12 mouse cellular contexts compared by ENCODE assay signal in genomic region chr7:78576169-78576568, GRCm38 (mm10).
DNase-seq lines count a peak whose midpoint lies in the region; ATAC-seq and TF ChIP-seq lines count a peak whose summit lies in the region.
"Had no signal": no experiment of that assay in that cellular context is flagged by ENCODE, and none has a peak within 500 bp of the region (broad histone marks: within the 10 kb centered on the region; RNA-seq: fewer than 3 reads in every experiment).

No protein-coding gene starts in this region.

- no peaks in the 10 kb centered on the region for H3K36me3 ChIP-seq in neural tube, embryonic 11.5 days (ENCODE audit: control insufficient read depth, insufficient read depth, low read length)
- no peaks in the 10 kb centered on the region for H3K36me3 ChIP-seq in limb, embryonic 14.5 days (ENCODE audit: control insufficient read depth, insufficient read depth, low read length)

- DNase-seq in cerebellum, adult 18-20 months: peak; percentile 30 to 44
- DNase-seq in cerebellum, adult 11 months: no peak
- no peak for DNase-seq in neural tube, embryonic 11.5 days (ENCODE audit: low spot score)
- no peak for DNase-seq in neural tube, embryonic 10.5 days (ENCODE audit: extremely low spot score, low spot score)
- DNase-seq in limb, embryonic 14.5 days (ENCODE audit: low spot score): no peak
- DNase-seq in ovary, postnatal 10 days (ENCODE audit: low spot score): no peak
- DNase-seq in spleen, adult 12 weeks (ENCODE audit: low spot score): no peak
- no peak for DNase-seq in lung, adult 2 months
- DNase-seq: gastrocnemius, postnatal 10 days; kidney, postnatal 10 days; thymus, postnatal 36 days had no signal

- H3K4me1 ChIP-seq in neural tube, embryonic 11.5 days (ENCODE audit: control insufficient read depth, insufficient read depth, low read length): 0 out of 2 replicates have a peak, but pooled peaks cover 5% of the 10 kb centered on the region
- H3K4me1 ChIP-seq in limb, embryonic 14.5 days (ENCODE audit: control insufficient read depth, insufficient read depth, low read length): 0 out of 2 replicates have a peak, but pooled peaks cover 3% of the 10 kb centered on the region
- peaks cover 4% of the 10 kb centered on the region for H3K4me1 ChIP-seq in lung, adult 2 months (ENCODE audit: control insufficient read depth, insufficient read depth, low read length)

- 23% methylated on average over 5 of the region's 5 CpGs for WGBS in neural tube, embryonic 11.5 days
- WGBS in limb, embryonic 14.5 days: 26% methylated on average over 5 of the region's 5 CpGs
- 13% methylated on average over 5 of the region's 5 CpGs for WGBS in lung, adult 2 months

- ATAC-seq in neural tube, embryonic 11.5 days (ENCODE audit: insufficient read depth, low FRiP score, low TSS enrichment): no peak
- no peak for ATAC-seq in limb, embryonic 14.5 days (ENCODE audit: low FRiP score, low read depth)
- ATAC-seq: Patski had no signal

- TF ChIP-seq POLR2A in limb, embryonic 14.5 days (IDR thresholded peaks at IDR 0.05; ENCODE audit: borderline replicate concordance, extremely low read depth, insufficient read depth, insufficient read length): no peak
- no peak for TF ChIP-seq POLR2A in lung, adult 2 months (IDR thresholded peaks at IDR 0.05; ENCODE audit: borderline replicate concordance, extremely low read depth, low read depth, low read length)

- no peak overlapping the region for H3K27ac ChIP-seq in neural tube, embryonic 11.5 days (ENCODE audit: low read depth, low read length)
- no peak overlapping the region for H3K27ac ChIP-seq in limb, embryonic 14.5 days (replicated peaks; ENCODE audit: low read depth, low read length)

- TF ChIP-seq CTCF in lung, adult 2 months (IDR thresholded peaks at IDR 0.05; ENCODE audit: insufficient read depth, low read length): no peak

- H3K4me3 ChIP-seq in neural tube, embryonic 11.5 days (ENCODE audit: low read depth, low read length): peak overlapping the region; percentile 57
- H3K4me3 ChIP-seq in limb, embryonic 14.5 days (replicated peaks; ENCODE audit: low read length): 0 out of 2 replicates have a peak overlapping the region, but pooled peaks have one; percentile 44
- no peak overlapping the region for H3K4me3 ChIP-seq in lung, adult 2 months (replicated peaks; ENCODE audit: extremely low read depth, low read depth, low read length)

- peak overlapping the region; percentile 87 for H3K4me2 ChIP-seq in neural tube, embryonic 11.5 days (ENCODE audit: low read depth)
- 0 out of 2 replicates have a peak overlapping the region, but pooled peaks have one; percentile 81 for H3K4me2 ChIP-seq in limb, embryonic 14.5 days (replicated peaks; ENCODE audit: low read depth, low read length, severe bottlenecking)

- H3K9ac ChIP-seq in neural tube, embryonic 11.5 days (ENCODE audit: low read length): peak overlapping the region; percentile 8; the same call in 1 of the 2 replicates
- no peak overlapping the region for H3K9ac ChIP-seq in limb, embryonic 14.5 days (ENCODE audit: low read depth, low read length, severe bottlenecking)

- peaks cover 11% of the 10 kb centered on the region for H3K27me3 ChIP-seq in neural tube, embryonic 11.5 days (ENCODE audit: control insufficient read depth, insufficient read depth, low read length)
- peaks cover 74% of the 10 kb centered on the region for H3K27me3 ChIP-seq in limb, embryonic 14.5 days (ENCODE audit: control insufficient read depth, insufficient read depth, low read length)

- H3K9me3 ChIP-seq in neural tube, embryonic 11.5 days (ENCODE audit: control insufficient read depth, low read length): no peaks in the 10 kb centered on the region
- H3K9me3 ChIP-seq in limb, embryonic 14.5 days (ENCODE audit: control insufficient read depth, low read length): no peaks in the 10 kb centered on the region

Comparison
In these comparisons a context has a peak if more than half of its experiments do, and no peak if none do; other contexts are left out.
1. DNase-seq: peak in cerebellum, adult 18-20 months (2 of 2); none in cerebellum, adult 11 months (single experiment), neural tube, embryonic 11.5 days (single experiment), neural tube, embryonic 10.5 days (single experiment), limb, embryonic 14.5 days (single experiment), ovary, postnatal 10 days (single experiment), spleen, adult 12 weeks (single experiment) and lung, adult 2 months (single experiment).